Mouse (Mus musculus): ENCODE data around the gene Foxf1. TPM values are rescaled to one million over a fixed set of nuclear protein-coding genes. Genes with fewer than 3 reads are reported as not detected.
A peak's percentile ranks its signal among the peaks of the same experiment; 100 is the strongest.

Foxf1 gene
- total RNA-seq, 2 experiments from 2014 or later, result 1.4 to 1.7 TPM

- DNase-seq, result no peak
These were observed 1.7 kb upstream of the Foxf1 start for GRCm38 (mm10) chr8:121082218-121083092.

- DNase-seq, result peak; percentile 80
These were observed 872 bp upstream of the Foxf1 start for GRCm38 (mm10) chr8:121083093-121083935.

- DNase-seq, result no peak
These were observed 313 bp upstream of the Foxf1 start for GRCm38 (mm10) chr8:121083936-121084209.

GRCm38 (mm10) chr8:121085011-121085410 lies 825 bp downstream of the Foxf1 start:
- no peak for DNase-seq

GRCm38 (mm10) chr8:121085561-121085960 lies 1.4 kb downstream of the Foxf1 start:
- DNase-seq, result no peak

GRCm38 (mm10) chr8:121086004-121086900 lies 2.1 kb downstream of the Foxf1 start:
- DNase-seq, result no peak

GRCm38 (mm10) chr8:121088281-121088680 lies 4.1 kb downstream of the Foxf1 start:
- no peak for DNase-seq

GRCm38 (mm10) chr8:121088871-121089630 lies 4.9 kb downstream of the Foxf1 start:
- DNase-seq, result no peak

GRCm38 (mm10) chr8:121089631-121090380 lies 5.6 kb downstream of the Foxf1 start:
- DNase-seq, result no peak

- no peak for DNase-seq
These were observed 6.5 kb downstream of the Foxf1 start for GRCm38 (mm10) chr8:121090716-121091115.

GRCm38 (mm10) chr8:121092141-121092540 lies 8.0 kb downstream of the Foxf1 start:
- no peak for DNase-seq

- peak; percentile 92 for DNase-seq
These were observed 8.4 kb downstream of the Foxf1 start for GRCm38 (mm10) chr8:121092627-121093026.

GRCm38 (mm10) chr8:121093496-121093895 lies 9.3 kb downstream of the Foxf1 start:
- DNase-seq, result no peak

GRCm38 (mm10) chr8:121104049-121104818 lies 20.0 kb downstream of the Foxf1 start:
- peak; percentile 87 for DNase-seq

GRCm38 (mm10) chr8:121107668-121108656 lies 23.8 kb downstream of the Foxf1 start, which contains the start of gene Mthfsd:
Gene Mthfsd (minus strand): TSS chr8:121108392.
- peak; percentile 99 for DNase-seq

- no peak for DNase-seq
These were observed 24.5 kb downstream of the Foxf1 start for GRCm38 (mm10) chr8:121108657-121109056.

GRCm38 (mm10) chr8:121111145-121111907 lies 27.1 kb downstream of the Foxf1 start:
- DNase-seq, result no peak

GRCm38 (mm10) chr8:121113261-121113660 lies 29.1 kb downstream of the Foxf1 start:
- peak; percentile 98 for DNase-seq

Data from adrenal gland, postnatal 10 days (tissue).